In the genomic region with DNA sequence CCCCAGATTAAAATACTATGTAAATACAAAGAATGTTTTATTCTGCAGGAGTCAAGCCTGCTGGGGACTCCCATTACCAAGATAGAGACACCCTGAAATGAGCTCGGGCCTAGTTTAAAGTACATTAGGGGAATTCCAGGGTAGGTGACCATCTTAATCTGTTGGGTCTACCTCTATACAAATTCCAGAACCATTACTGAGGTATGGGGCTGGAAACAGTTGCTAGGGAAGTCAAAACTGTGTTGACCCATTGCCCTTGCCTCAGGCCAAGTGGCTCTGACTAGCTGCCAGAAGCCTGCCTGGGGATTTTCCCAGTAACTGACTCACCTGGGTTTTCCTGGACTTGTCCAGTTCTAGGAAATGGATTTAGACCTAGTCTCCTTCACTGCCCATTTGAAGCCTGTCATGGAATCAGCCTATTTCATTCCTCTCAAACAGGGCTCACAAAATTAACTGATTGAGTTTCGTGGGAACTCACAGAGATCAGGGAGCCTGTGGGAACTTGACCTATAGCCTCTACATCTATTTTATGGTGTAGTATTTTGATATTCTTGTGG, we compare ENCODE assay signal across 14 mouse cellular contexts. TPM values are rescaled to one million over a fixed set of nuclear protein-coding genes. Genes with fewer than 3 reads are reported as not detected.
"Had no signal": no experiment of that assay in that cellular context is flagged by ENCODE, and none has a peak within 500 bp of the region (broad histone marks: within the 10 kb centered on the region; RNA-seq: fewer than 3 reads in every experiment).

No protein-coding gene starts in this region.

RNA-seq across cellular contexts. Expression of a gene that starts 8.9 kb away (rescaled TPM):
- polyA plus RNA-seq: gonadal fat pad, adult 2 months; heart, adult 2 months; heart, embryonic 13.5 days; hindbrain, embryonic 13.5 days; hindbrain, embryonic 15.5 days; hindbrain, postnatal 0 days; intestine, embryonic 14.5 days; kidney, embryonic 14.5 days; kidney, embryonic 16.5 days; limb, embryonic 10.5 days; limb, embryonic 12.5 days; liver, embryonic 13.5 days; liver, embryonic 15.5 days; liver, postnatal 0 days had no signal
